Mouse (Mus musculus) regulatory T cell (primary cell): ENCODE measurements around the gene Vmn1r34.
"Not testable (repeated sequence)": the region's sequence is repeated elsewhere in the genome, so short reads cannot be mapped to it uniquely, and the experiment has no call there.

Experiments used
- in situ Hi-C: fragments of 300-600 bp; cut with MboI, MseI; formaldehyde crosslinking; loops from one replicate; pipeline ENCODE4 v1.15.1; 2025; ENCODE audit warnings: high pct_unique_total_duplicates

Gene Vmn1r34

DNA sequence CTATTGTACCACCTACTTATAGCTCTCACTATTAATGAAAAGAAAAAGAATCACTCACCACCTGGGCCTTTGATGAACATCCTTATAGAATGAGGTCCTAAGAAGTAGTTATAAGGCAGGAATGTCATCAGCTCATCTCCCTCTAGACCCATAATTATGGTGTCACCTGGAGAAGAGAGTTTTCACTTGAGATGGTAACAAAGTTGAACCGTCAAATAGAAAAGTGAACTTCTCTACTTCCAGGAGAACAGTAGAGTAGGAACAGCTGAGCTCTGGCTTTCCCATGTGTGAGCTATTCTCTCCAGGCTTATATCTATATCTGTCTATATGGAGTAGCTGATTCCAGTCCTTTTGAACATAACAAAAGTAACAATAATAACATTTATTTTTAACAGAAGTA, at the start of gene Vmn1r34:
TSS of gene Vmn1r34 (minus strand) at position 101 of the 400 bp plus-strand sequence.
- in situ Hi-C loops: no loop called here

DNA sequence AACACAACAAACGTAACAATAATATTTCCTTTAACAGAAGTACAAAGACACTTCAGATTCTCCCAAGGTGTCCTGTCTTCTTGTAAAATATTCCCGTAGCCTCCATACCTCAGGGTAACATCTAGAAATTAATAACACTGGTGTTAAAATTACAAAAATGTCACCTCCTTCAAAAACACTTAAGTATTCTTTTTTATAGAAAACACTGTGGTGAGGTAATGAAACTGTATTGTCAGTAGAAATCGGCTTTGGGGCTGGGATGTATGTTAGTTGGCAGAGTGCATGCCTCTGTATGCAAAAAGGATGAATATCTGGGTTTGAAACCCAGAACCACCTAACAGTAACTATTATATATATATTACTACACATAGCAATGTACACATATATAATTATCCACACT, 42.1 kb upstream of the Vmn1r34 start, which contains the start of gene Vmn1r35:
TSS of gene Vmn1r35 (minus strand) at position 101 of the 400 bp plus-strand sequence.
- in situ Hi-C loops: no loop called here

DNA sequence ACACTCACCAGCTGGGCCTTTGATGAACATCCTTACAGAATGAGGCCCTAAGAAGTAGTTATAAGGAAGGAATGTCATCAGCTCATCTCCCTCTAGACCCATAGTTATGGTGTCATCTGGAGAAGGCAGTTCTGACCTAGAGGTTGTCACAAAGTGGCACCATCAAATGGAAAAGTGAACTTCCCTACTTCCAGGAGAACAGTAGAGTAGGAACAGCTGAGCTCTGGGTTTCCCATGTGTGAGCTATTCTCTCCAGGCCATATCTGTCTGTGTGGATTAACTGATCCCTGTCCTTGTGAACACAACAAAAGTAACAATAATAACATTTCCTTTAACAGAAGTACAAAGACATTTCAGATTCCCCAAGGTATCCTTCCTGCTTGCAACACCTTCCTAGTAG, 25.5 kb downstream of the Vmn1r34 start, which contains the start of gene Vmn1r33:
TSS of gene Vmn1r33 (minus strand) at position 101 of the 400 bp plus-strand sequence.
- in situ Hi-C loops: not testable (repeated sequence)

DNA sequence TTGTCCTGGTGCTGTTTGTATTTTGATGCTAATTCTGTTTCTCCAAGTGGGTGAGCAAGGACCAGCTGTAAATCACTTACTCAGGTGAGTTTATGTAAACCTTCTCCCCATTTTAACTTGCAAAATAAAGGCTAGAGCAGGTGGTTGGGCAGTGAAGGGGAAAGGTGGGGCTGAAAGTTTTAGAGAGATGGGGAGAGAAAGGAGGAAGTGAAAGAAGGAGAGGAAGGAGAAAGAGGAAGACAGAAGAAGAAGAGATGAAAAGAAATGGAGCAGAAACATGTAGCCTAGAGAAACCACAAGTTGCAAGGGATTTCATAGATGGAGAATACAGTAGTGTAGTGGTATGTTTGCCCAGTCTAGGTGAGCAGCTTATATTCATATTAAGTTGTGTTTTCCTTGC, 47.9 kb downstream of the Vmn1r34 start:
- in situ Hi-C loops: no loop called here
